Mouse (Mus musculus): ENCODE measurements around the gene Dnah2. TPM values are rescaled to one million over a fixed set of nuclear protein-coding genes. Genes with fewer than 3 reads are reported as not detected.
"Not testable (repeated sequence)": the region's sequence is repeated elsewhere in the genome, so short reads cannot be mapped to it uniquely, and the experiment has no call there.

Dnah2 gene
- polyA plus RNA-seq, 1 experiment from 2014 or later: 0.17 TPM

GRCm38 (mm10) chr11:69543598-69543997 lies 5.3 kb downstream of the Dnah2 start:
- no peak overlapping the region for H3K4me2 ChIP-seq (ENCODE audit: low read depth, low read length)
- 50% methylated on average over 3 of the region's 3 CpGs for WGBS
- H3K9ac ChIP-seq (ENCODE audit: low read length): no peak overlapping the region
- no peaks in the 10 kb centered on the region for H3K9me3 ChIP-seq (replicated peaks; ENCODE audit: control insufficient read depth, low read length)
- peaks cover 9% of the 10 kb centered on the region for H3K4me1 ChIP-seq (ENCODE audit: control insufficient read depth, insufficient read depth, low read length)
- no peak for ATAC-seq (replicated peaks; ENCODE audit: extremely low read depth, insufficient read depth, low FRiP score)
- no peaks in the 10 kb centered on the region for H3K36me3 ChIP-seq (ENCODE audit: control insufficient read depth, insufficient read depth)
- peaks cover 3% of the 10 kb centered on the region; the same call in 1 of the 2 replicates for H3K27me3 ChIP-seq (ENCODE audit: control insufficient read depth, insufficient read depth, low read length)
- H3K4me3 ChIP-seq (ENCODE audit: low read length): no peak overlapping the region
- no peak overlapping the region for H3K27ac ChIP-seq (ENCODE audit: low read length)

DNA sequence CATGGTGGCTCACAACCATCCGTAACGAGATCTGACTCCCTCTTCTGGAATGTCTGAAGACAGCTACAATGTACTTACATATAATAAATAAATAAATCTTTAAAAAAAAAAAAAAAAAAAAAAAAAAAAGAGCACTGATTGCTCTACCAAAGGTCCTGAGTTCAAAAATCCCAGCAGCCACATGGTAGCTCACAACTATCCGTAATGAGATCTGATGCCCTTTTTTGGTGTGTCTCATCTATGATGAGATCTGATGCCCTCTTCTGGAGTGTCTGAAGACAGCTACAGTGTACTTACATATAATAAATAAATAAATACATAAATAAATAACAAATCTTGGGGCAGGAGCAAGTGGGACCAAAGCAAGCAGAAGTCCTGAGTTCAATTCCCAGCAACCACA lies 7.2 kb downstream of the Dnah2 start:
- H3K9me3 ChIP-seq (replicated peaks; ENCODE audit: control insufficient read depth, low read length); H3K9ac ChIP-seq (ENCODE audit: low read length); H3K27me3 ChIP-seq (ENCODE audit: control insufficient read depth, insufficient read depth, low read length); H3K4me3 ChIP-seq (ENCODE audit: low read length); H3K4me1 ChIP-seq (ENCODE audit: control insufficient read depth, insufficient read depth, low read length); ATAC-seq (replicated peaks; ENCODE audit: extremely low read depth, insufficient read depth, low FRiP score); H3K27ac ChIP-seq (ENCODE audit: low read length); H3K4me2 ChIP-seq (ENCODE audit: low read depth, low read length); H3K36me3 ChIP-seq (ENCODE audit: control insufficient read depth, insufficient read depth): not testable (repeated sequence)
- WGBS: 57% methylated on average over 1 of the region's 3 CpGs

DNA sequence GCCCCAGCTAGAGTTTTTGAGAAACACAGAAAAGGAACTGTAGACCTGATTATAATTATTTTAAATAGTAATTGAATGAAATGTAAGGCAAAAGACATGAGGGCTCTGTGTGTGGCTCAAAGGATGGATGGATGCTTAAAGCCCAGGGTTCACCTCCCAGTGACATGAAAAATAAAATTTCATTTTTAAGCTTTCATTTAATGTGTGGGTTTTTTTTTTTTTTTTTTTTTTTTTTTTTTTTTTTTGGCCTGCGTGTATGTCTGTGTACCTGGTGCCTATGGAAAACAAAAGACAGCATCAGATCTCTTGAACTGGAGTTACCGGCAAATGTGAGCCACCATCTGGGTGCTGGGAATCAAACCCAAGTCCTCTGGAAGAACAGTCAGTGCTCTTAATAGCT lies 8.2 kb downstream of the Dnah2 start:
- no peak overlapping the region for H3K4me3 ChIP-seq (ENCODE audit: low read length)
- ATAC-seq (replicated peaks; ENCODE audit: extremely low read depth, insufficient read depth, low FRiP score): no peak
- H3K27me3 ChIP-seq (ENCODE audit: control insufficient read depth, insufficient read depth, low read length): no peaks in the 10 kb centered on the region
- no peak overlapping the region for H3K4me2 ChIP-seq (ENCODE audit: low read depth, low read length)
- no peaks in the 10 kb centered on the region for H3K9me3 ChIP-seq (replicated peaks; ENCODE audit: control insufficient read depth, low read length)
- no peaks in the 10 kb centered on the region for H3K4me1 ChIP-seq (ENCODE audit: control insufficient read depth, insufficient read depth, low read length)
- H3K27ac ChIP-seq (ENCODE audit: low read length): no peak overlapping the region
- no peak overlapping the region for H3K9ac ChIP-seq (ENCODE audit: low read length)
- no peaks in the 10 kb centered on the region for H3K36me3 ChIP-seq (ENCODE audit: control insufficient read depth, insufficient read depth)
- 91% methylated on average over 2 of the region's 2 CpGs for WGBS

- Histone ChIP-seq H3K27ac (ENCODE audit: low read length) (no peak overlapping the region), H3K4me1 (ENCODE audit: control insufficient read depth, insufficient read depth, low read length) (no peaks in the 10 kb centered on the region), H3K4me2 (ENCODE audit: low read depth, low read length) (no peak overlapping the region), H3K36me3 (ENCODE audit: control insufficient read depth, insufficient read depth) (no peaks in the 10 kb centered on the region), H3K27me3 (ENCODE audit: control insufficient read depth, insufficient read depth, low read length) (no peaks in the 10 kb centered on the region), H3K9ac (ENCODE audit: low read length) (no peak overlapping the region), H3K9me3 (replicated peaks; ENCODE audit: control insufficient read depth, low read length) (no peaks in the 10 kb centered on the region), H3K4me3 (ENCODE audit: low read length) (no peak overlapping the region)
- ATAC-seq (replicated peaks; ENCODE audit: extremely low read depth, insufficient read depth, low FRiP score): no peak
- WGBS: 59% methylated on average over 1 of the region's 1 CpGs
Observed at GRCm38 (mm10) chr11:69534990-69535389, 13.9 kb downstream of the Dnah2 start.

GRCm38 (mm10) chr11:69532480-69533150 lies 16.3 kb downstream of the Dnah2 start:
- no peaks in the 10 kb centered on the region for H3K9me3 ChIP-seq (replicated peaks; ENCODE audit: control insufficient read depth, low read length)
- no peak overlapping the region for H3K4me3 ChIP-seq (ENCODE audit: low read length)
- no peak overlapping the region for H3K4me2 ChIP-seq (ENCODE audit: low read depth, low read length)
- no peaks in the 10 kb centered on the region for H3K4me1 ChIP-seq (ENCODE audit: control insufficient read depth, insufficient read depth, low read length)
- H3K27me3 ChIP-seq (ENCODE audit: control insufficient read depth, insufficient read depth, low read length): no peaks in the 10 kb centered on the region
- H3K27ac ChIP-seq (ENCODE audit: low read length): no peak overlapping the region
- ATAC-seq (replicated peaks; ENCODE audit: extremely low read depth, insufficient read depth, low FRiP score): no peak
- H3K9ac ChIP-seq (ENCODE audit: low read length): no peak overlapping the region
- 72% methylated on average over 7 of the region's 7 CpGs for WGBS
- no peaks in the 10 kb centered on the region for H3K36me3 ChIP-seq (ENCODE audit: control insufficient read depth, insufficient read depth)

- H3K36me3 ChIP-seq (ENCODE audit: control insufficient read depth, insufficient read depth); H3K4me2 ChIP-seq (ENCODE audit: low read depth, low read length): not testable (repeated sequence)
Observed at GRCm38 (mm10) chr11:69530755-69531154, 18.2 kb downstream of the Dnah2 start.

DNA sequence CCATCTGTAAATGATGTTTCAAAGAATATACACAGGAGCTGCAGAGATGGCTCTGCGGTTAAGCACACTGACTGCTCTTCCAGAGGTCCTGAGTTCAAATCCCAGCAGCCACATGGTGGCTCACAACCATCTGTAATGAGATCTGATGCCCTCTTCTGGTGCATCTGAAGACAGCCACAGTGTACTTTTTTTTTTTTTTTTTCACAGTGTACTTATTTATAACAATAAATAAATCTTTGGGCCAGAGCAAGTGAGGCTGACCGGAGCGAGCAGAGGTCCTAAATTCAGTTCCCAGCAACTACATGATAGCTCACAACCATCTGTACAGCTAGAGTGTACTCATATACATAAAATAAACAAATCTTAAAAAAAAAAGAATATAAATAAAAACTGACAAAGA lies 18.6 kb downstream of the Dnah2 start:
- not testable (repeated sequence) for H3K9me3 ChIP-seq (replicated peaks; ENCODE audit: control insufficient read depth, low read length); H3K27ac ChIP-seq (ENCODE audit: low read length); H3K9ac ChIP-seq (ENCODE audit: low read length); ATAC-seq (replicated peaks; ENCODE audit: extremely low read depth, insufficient read depth, low FRiP score); H3K36me3 ChIP-seq (ENCODE audit: control insufficient read depth, insufficient read depth); H3K4me3 ChIP-seq (ENCODE audit: low read length); H3K4me2 ChIP-seq (ENCODE audit: low read depth, low read length); H3K4me1 ChIP-seq (ENCODE audit: control insufficient read depth, insufficient read depth, low read length); H3K27me3 ChIP-seq (ENCODE audit: control insufficient read depth, insufficient read depth, low read length)
- 92% methylated on average over 3 of the region's 3 CpGs for WGBS

More at GRCm38 (mm10) chr11:69530755-69531154, 18.2 kb downstream of the Dnah2 start:
- not testable (repeated sequence) for H3K27me3 ChIP-seq (ENCODE audit: control insufficient read depth, insufficient read depth, low read length); H3K27ac ChIP-seq (ENCODE audit: low read length); H3K4me3 ChIP-seq (ENCODE audit: low read length); ATAC-seq (replicated peaks; ENCODE audit: extremely low read depth, insufficient read depth, low FRiP score); H3K9me3 ChIP-seq (replicated peaks; ENCODE audit: control insufficient read depth, low read length); H3K9ac ChIP-seq (ENCODE audit: low read length); H3K4me1 ChIP-seq (ENCODE audit: control insufficient read depth, insufficient read depth, low read length)
- WGBS: 89% methylated on average over 6 of the region's 6 CpGs

GRCm38 (mm10) chr11:69528031-69528390 lies 20.9 kb downstream of the Dnah2 start:
- Histone ChIP-seq H3K4me2 (ENCODE audit: low read depth, low read length) (no peak overlapping the region), H3K36me3 (ENCODE audit: control insufficient read depth, insufficient read depth) (no peaks in the 10 kb centered on the region), H3K9me3 (replicated peaks; ENCODE audit: control insufficient read depth, low read length) (no peaks in the 10 kb centered on the region), H3K27ac (ENCODE audit: low read length) (no peak overlapping the region), H3K27me3 (ENCODE audit: control insufficient read depth, insufficient read depth, low read length) (no peaks in the 10 kb centered on the region), H3K4me1 (ENCODE audit: control insufficient read depth, insufficient read depth, low read length) (no peaks in the 10 kb centered on the region), H3K4me3 (ENCODE audit: low read length) (no peak overlapping the region), H3K9ac (ENCODE audit: low read length) (no peak overlapping the region)
- no peak for ATAC-seq (replicated peaks; ENCODE audit: extremely low read depth, insufficient read depth, low FRiP score)
- WGBS: 87% methylated on average over 4 of the region's 4 CpGs

GRCm38 (mm10) chr11:69527098-69528030 lies 21.5 kb downstream of the Dnah2 start:
- ATAC-seq (replicated peaks; ENCODE audit: extremely low read depth, insufficient read depth, low FRiP score): no peak
- 18% methylated on average over 30 of the region's 30 CpGs for WGBS
- H3K27me3 ChIP-seq (ENCODE audit: control insufficient read depth, insufficient read depth, low read length): no peaks in the 10 kb centered on the region
- H3K4me3 ChIP-seq (ENCODE audit: low read length): peak overlapping the region; percentile 36
- H3K4me2 ChIP-seq (ENCODE audit: low read depth, low read length): peak overlapping the region; percentile 68
- no peaks in the 10 kb centered on the region for H3K9me3 ChIP-seq (replicated peaks; ENCODE audit: control insufficient read depth, low read length)
- H3K4me1 ChIP-seq (ENCODE audit: control insufficient read depth, insufficient read depth, low read length): no peaks in the 10 kb centered on the region
- peak overlapping the region; percentile 62 for H3K9ac ChIP-seq (ENCODE audit: low read length)
- H3K27ac ChIP-seq (ENCODE audit: low read length): no peak overlapping the region
- no peaks in the 10 kb centered on the region for H3K36me3 ChIP-seq (ENCODE audit: control insufficient read depth, insufficient read depth)
